Mouse (Mus musculus) stomach, embryonic 15.5 days (tissue): Measurements from ENCODE around the gene Ccdc146. TPM values are rescaled to one million over a fixed set of nuclear protein-coding genes. Genes with fewer than 3 reads are reported as not detected.

Experiments
- ATAC-seq: fragments of 200-750 bp; cut with Nextera tagmentation; 2 replicates; pipeline ENCODE4 v1.8.0; 2017; ENCODE audit warnings: low read depth, moderate number of reproducible peaks, moderate TSS enrichment; ENCODE audit not compliant: insufficient read depth, low FRiP score
- H3K27ac ChIP-seq: fragments of 300-500 bp; sonication (generic); 2 replicates; pipeline ENCODE4 v1.5.1; 2015; ENCODE audit warnings: mild to moderate bottlenecking, inconsistent platforms
- H3K27me3 ChIP-seq: fragments of 300-500 bp; sonication (generic); replicated peaks from 2 replicates; pipeline ENCODE4 v1.6.1; 2015; ENCODE audit warnings: inconsistent platforms
- H3K36me3 ChIP-seq: fragments of 300-500 bp; sonication (generic); 2 replicates; pipeline ENCODE4 v1.6.1; 2015; ENCODE audit warnings: inconsistent platforms
- H3K4me1 ChIP-seq: fragments of 300-500 bp; sonication (generic); 2 replicates; pipeline ENCODE4 v1.6.1; 2015; ENCODE audit warnings: inconsistent platforms
- H3K4me2 ChIP-seq: fragments of 300-500 bp; sonication (generic); 2 replicates; pipeline ENCODE4 v1.6.1; 2015; ENCODE audit warnings: mild to moderate bottlenecking, inconsistent platforms
- H3K4me3 ChIP-seq: fragments of 300-500 bp; sonication (generic); replicated peaks from 2 replicates; pipeline ENCODE4 v1.5.1; 2015; ENCODE audit warnings: inconsistent platforms
- H3K9ac ChIP-seq: fragments of 300-500 bp; sonication (generic); 2 replicates; pipeline ENCODE4 v1.6.1; 2015; ENCODE audit warnings: inconsistent platforms
- H3K9me3 ChIP-seq: fragments of 300-500 bp; sonication (generic); 2 replicates; pipeline ENCODE4 v1.6.1; 2016; ENCODE audit warnings: inconsistent platforms
- WGBS: fragments of 180-500 bp; shearing (Covaris S2); methylation state at CpG from one replicate; pipeline ENCODE4 v1.1.7; 2015; 5-methylcytosine and 5-hydroxymethylcytosine counted together
- polyA plus RNA-seq: library from polyadenylated mRNA; unstranded; fragments of >200 nt; fragmentation: Nextera tagmentation; extraction: Ambion mirVana; gene quantifications from 2 replicates; pipeline ENCODE4 v1.2.1, GENCODE M21; 2015

The Ccdc146 gene
- polyA plus RNA-seq, 1 experiment from 2014 or later, result 0.62 TPM

- Histone ChIP-seq H3K27ac (no peak overlapping the region), H3K27me3 (no peaks in the 10 kb centered on the region), H3K4me1 (peaks cover 22% of the 10 kb centered on the region), H3K4me2 (no peak overlapping the region), H3K9ac (no peak overlapping the region), H3K36me3 (no peaks in the 10 kb centered on the region), H3K4me3 (no peak overlapping the region), H3K9me3 (no peaks in the 10 kb centered on the region)
- WGBS, result 60% methylated on average over 13 of the region's 13 CpGs
- 0 out of 2 replicates have a peak, but pooled peaks have one; percentile 27 for ATAC-seq
Measured at GRCm38 (mm10) chr5:21384252-21384960, 40.1 kb downstream of the Ccdc146 start.

- Histone ChIP-seq H3K27me3 (no peaks in the 10 kb centered on the region), H3K4me2 (peak overlapping the region; percentile 10; the same call in 1 of the 2 replicates), H3K36me3 (no peaks in the 10 kb centered on the region), H3K4me1 (peaks cover 22% of the 10 kb centered on the region), H3K27ac (peak overlapping the region; percentile 51), H3K9me3 (no peaks in the 10 kb centered on the region), H3K4me3 (no peak overlapping the region), H3K9ac (no peak overlapping the region)
- WGBS, result 29% methylated on average over 14 of the region's 14 CpGs
- ATAC-seq, result no peak
Measured at GRCm38 (mm10) chr5:21383392-21384251, 40.9 kb downstream of the Ccdc146 start.

GRCm38 (mm10) chr5:21382678-21383077, 41.8 kb downstream of the Ccdc146 start:
- WGBS, result 32% methylated on average over 6 of the region's 6 CpGs
- Histone ChIP-seq H3K27me3 (no peaks in the 10 kb centered on the region), H3K27ac (peak overlapping the region; percentile 27), H3K4me1 (peaks cover 22% of the 10 kb centered on the region), H3K9ac (no peak overlapping the region), H3K9me3 (no peaks in the 10 kb centered on the region), H3K4me3 (no peak overlapping the region), H3K4me2 (no peak overlapping the region), H3K36me3 (no peaks in the 10 kb centered on the region)
- ATAC-seq, result no peak; the same call in 1 of the 2 replicates

- Histone ChIP-seq H3K27me3 (no peaks in the 10 kb centered on the region), H3K27ac (no peak overlapping the region), H3K9ac (no peak overlapping the region), H3K4me3 (no peak overlapping the region), H3K4me2 (no peak overlapping the region), H3K4me1 (peaks cover 22% of the 10 kb centered on the region), H3K9me3 (no peaks in the 10 kb centered on the region), H3K36me3 (no peaks in the 10 kb centered on the region)
- WGBS, result 20% methylated on average over 6 of the region's 6 CpGs
- no peak for ATAC-seq
Measured at GRCm38 (mm10) chr5:21381986-21382385, 42.5 kb downstream of the Ccdc146 start.

- WGBS, result 39% methylated on average over 2 of the region's 2 CpGs
- H3K9me3 ChIP-seq, result no peaks in the 10 kb centered on the region
- H3K27me3 ChIP-seq, result no peaks in the 10 kb centered on the region
- no peaks in the 10 kb centered on the region for H3K36me3 ChIP-seq
- 0 out of 2 replicates have a peak, but pooled peaks cover 10% of the 10 kb centered on the region for H3K4me1 ChIP-seq
- no peak overlapping the region for H3K27ac ChIP-seq
- ATAC-seq, result no peak
- no peak overlapping the region for H3K4me3 ChIP-seq
- H3K4me2 ChIP-seq, result no peak overlapping the region
- no peak overlapping the region for H3K9ac ChIP-seq
Measured at GRCm38 (mm10) chr5:21378397-21378796, 46.1 kb downstream of the Ccdc146 start.

GRCm38 (mm10) chr5:21376935-21377334, 47.5 kb downstream of the Ccdc146 start:
- no peaks in the 10 kb centered on the region for H3K36me3 ChIP-seq
- H3K9ac ChIP-seq, result no peak overlapping the region
- 80% methylated on average over 4 of the region's 4 CpGs for WGBS
- no peak overlapping the region for H3K4me2 ChIP-seq
- H3K4me3 ChIP-seq, result no peak overlapping the region
- no peaks in the 10 kb centered on the region for H3K9me3 ChIP-seq
- peaks cover 4% of the 10 kb centered on the region; the same call in 1 of the 2 replicates for H3K4me1 ChIP-seq
- no peak overlapping the region for H3K27ac ChIP-seq
- H3K27me3 ChIP-seq, result no peaks in the 10 kb centered on the region
- ATAC-seq, result no peak

GRCm38 (mm10) chr5:21373180-21373518, 51.3 kb downstream of the Ccdc146 start:
- Histone ChIP-seq H3K36me3 (no peaks in the 10 kb centered on the region), H3K27me3 (no peaks in the 10 kb centered on the region), H3K9ac (no peak overlapping the region), H3K4me3 (peak overlapping the region; percentile 50), H3K27ac (no peak overlapping the region), H3K4me1 (peaks cover 4% of the 10 kb centered on the region; the same call in 1 of the 2 replicates), H3K4me2 (peak overlapping the region; percentile 92), H3K9me3 (no peaks in the 10 kb centered on the region)
- no peak for ATAC-seq
- WGBS, result 61% methylated on average over 7 of the region's 7 CpGs

GRCm38 (mm10) chr5:21372493-21373179, 51.8 kb downstream of the Ccdc146 start, which contains the start of gene Fgl2:
Fgl2 (plus strand) TSS chr5:21372642.
- Histone ChIP-seq H3K9me3 (no peaks in the 10 kb centered on the region), H3K9ac (peak within 1 kb of the TSS; percentile 25; the same call in 1 of the 2 replicates), H3K36me3 (no peaks in the 10 kb centered on the region), H3K4me3 (peak within 1 kb of the TSS; percentile 50), H3K27ac (no peak within 1 kb of the TSS), H3K4me1 (peaks cover 4% of the 10 kb centered on the region; the same call in 1 of the 2 replicates), H3K4me2 (peak within 1 kb of the TSS; percentile 92), H3K27me3 (no peaks in the 10 kb centered on the region)
- ATAC-seq, result peak; percentile 75
- 5% methylated on average over 31 of the region's 31 CpGs for WGBS

- Histone ChIP-seq H3K27ac (no peak overlapping the region), H3K9ac (no peak overlapping the region), H3K4me2 (peak overlapping the region; percentile 92; the same call in 1 of the 2 replicates), H3K27me3 (no peaks in the 10 kb centered on the region), H3K9me3 (no peaks in the 10 kb centered on the region), H3K36me3 (no peaks in the 10 kb centered on the region), H3K4me1 (peaks cover 4% of the 10 kb centered on the region; the same call in 1 of the 2 replicates), H3K4me3 (no peak overlapping the region)
- no peak for ATAC-seq
- 49% methylated on average over 5 of the region's 5 CpGs for WGBS
Measured at GRCm38 (mm10) chr5:21371920-21372319, 52.6 kb downstream of the Ccdc146 start.

GRCm38 (mm10) chr5:21370218-21370947, 54.1 kb downstream of the Ccdc146 start:
- no peak overlapping the region for H3K4me2 ChIP-seq
- H3K4me1 ChIP-seq, result peaks cover 4% of the 10 kb centered on the region; the same call in 1 of the 2 replicates
- no peaks in the 10 kb centered on the region for H3K27me3 ChIP-seq
- no peak for ATAC-seq
- H3K4me3 ChIP-seq, result no peak overlapping the region
- WGBS, result 84% methylated on average over 5 of the region's 5 CpGs
- no peaks in the 10 kb centered on the region for H3K9me3 ChIP-seq
- H3K27ac ChIP-seq, result no peak overlapping the region
- H3K9ac ChIP-seq, result no peak overlapping the region
- no peaks in the 10 kb centered on the region for H3K36me3 ChIP-seq

- Histone ChIP-seq H3K4me1 (peaks cover 3% of the 10 kb centered on the region; the same call in 1 of the 2 replicates), H3K9me3 (no peaks in the 10 kb centered on the region), H3K4me3 (no peak overlapping the region), H3K27ac (no peak overlapping the region), H3K36me3 (no peaks in the 10 kb centered on the region), H3K9ac (no peak overlapping the region), H3K4me2 (no peak overlapping the region), H3K27me3 (no peaks in the 10 kb centered on the region)
- WGBS, result 44% methylated on average over 2 of the region's 2 CpGs
- ATAC-seq, result no peak
Measured at GRCm38 (mm10) chr5:21367514-21367913, 57.0 kb downstream of the Ccdc146 start.
